Mouse (Mus musculus) spleen, adult 2 months (tissue): ENCODE results near the gene Ankrd60. TPM values are rescaled to one million over a fixed set of nuclear protein-coding genes. Genes with fewer than 3 reads are reported as not detected.

Source experiments
- DNase-seq, 2 experiments: peaks; one replicate each; pipeline versions ENCODE4 v3.0.0 to v3.0.0-alpha.2; 2012 to 2021; ENCODE audit warnings: low spot score in 2 of 2, low read depth in 1 of 2
- H3K27ac ChIP-seq: fragments of 200-500 bp; 2 replicates; pipeline ENCODE4 v1.5.1; 2012; ENCODE audit warnings: low read length, inconsistent platforms; ENCODE audit not compliant: insufficient read depth
- H3K27me3 ChIP-seq: fragments of 200-500 bp; 2 replicates; pipeline ENCODE4 v1.6.1; 2012; ENCODE audit warnings: mild to moderate bottlenecking, moderate library complexity, low read length, inconsistent platforms; ENCODE audit not compliant: control insufficient read depth, insufficient read depth
- H3K36me3 ChIP-seq: fragments of 200-500 bp; 2 replicates; pipeline ENCODE4 v1.6.1; 2012; ENCODE audit warnings: mild to moderate bottlenecking, low read length, inconsistent platforms; ENCODE audit not compliant: control insufficient read depth, insufficient read depth
- H3K4me1 ChIP-seq: fragments of 200-500 bp; 2 replicates; pipeline ENCODE4 v1.6.1; 2011; ENCODE audit warnings: inconsistent platforms; ENCODE audit not compliant: control insufficient read depth, insufficient read depth, insufficient read length
- H3K4me3 ChIP-seq: fragments of 200-500 bp; 2 replicates; pipeline ENCODE4 v1.5.1; 2011; ENCODE audit warnings: mild to moderate bottlenecking, inconsistent platforms; ENCODE audit not compliant: insufficient read depth, insufficient read length; ENCODE audit errors: extremely low read depth
- CTCF ChIP-seq: fragments of 200-500 bp; IDR thresholded peaks from 2 replicates; pipeline ENCODE4 v1.5.1; 2011; ENCODE audit warnings: mild to moderate bottlenecking, inconsistent platforms; ENCODE audit not compliant: insufficient read depth, insufficient read length, insufficient replicate concordance; ENCODE audit errors: extremely low read depth
- POLR2A ChIP-seq: fragments of 200-500 bp; IDR thresholded peaks from 2 replicates; pipeline ENCODE4 v1.6.1; 2011; ENCODE audit warnings: low read depth, low read length, inconsistent platforms
- WGBS: fragments of 180-500 bp; shearing (Covaris S2); methylation state at CpG from one replicate; pipeline ENCODE4 v1.1.7; 2018; 5-methylcytosine and 5-hydroxymethylcytosine counted together
- polyA plus RNA-seq: library from polyadenylated mRNA; depleted of rRNA; stranded (reverse); fragments of >200 nt; gene quantifications from 2 replicates; pipeline ENCODE4 v1.2.3, GENCODE M21; 2012; rRNA removed

The Ankrd60 gene
- polyA plus RNA-seq, 1 experiment: not detected

GRCm38 (mm10) chr2:173522376-173522775 lies 55.8 kb downstream of the Ankrd60 start, which contains the start of gene 1700021F07Rik:
TSS of gene 1700021F07Rik (plus strand) at chr2:173522586.
- no peak within 1 kb of the TSS for H3K27ac ChIP-seq
- no peaks in the 10 kb centered on the region for H3K27me3 ChIP-seq
- 90% methylated on average over 18 of the region's 18 CpGs for WGBS
- DNase-seq: no peak
- no peaks in the 10 kb centered on the region for H3K36me3 ChIP-seq
- TF ChIP-seq POLR2A (no peak), CTCF (no peak)
- H3K4me1 ChIP-seq: no peaks in the 10 kb centered on the region
- H3K4me3 ChIP-seq: no peak within 1 kb of the TSS

Other genes starting within 250 kb of the Ankrd60 start
- not detected in 2 replicates for gene 1700021F07Rik, start 55.8 kb downstream of the Ankrd60 start, polyA plus RNA-seq
- gene Rab22a, start 81.4 kb upstream of the Ankrd60 start, polyA plus RNA-seq: 18.7 and 29.6 TPM in 2 replicates
- not detected in 2 replicates for gene 1700010B08Rik, start 141.1 kb upstream of the Ankrd60 start, polyA plus RNA-seq
- gene Vapb, start 159.1 kb upstream of the Ankrd60 start, polyA plus RNA-seq: 6.8 and 6.9 TPM in 2 replicates